In genomic region chr8:124265798-124266197, GRCm38 (mm10) we compare ENCODE assay signal across 8 mouse cellular contexts. TPM values are rescaled to one million over a fixed set of nuclear protein-coding genes. Genes with fewer than 3 reads are reported as not detected.
A peak's percentile ranks its signal among the peaks of the same experiment; 100 is the strongest.
DNase-seq lines count a peak whose midpoint lies in the region; ATAC-seq lines count a peak whose summit lies in the region.
"Had no signal": no experiment of that assay in that cellular context is flagged by ENCODE, and none has a peak within 500 bp of the region (broad histone marks: within the 10 kb centered on the region; RNA-seq: fewer than 3 reads in every experiment).

No protein-coding gene starts in this region.

- WGBS in midbrain, embryonic 10.5 days, result 88% methylated on average over 8 of the region's 8 CpGs
- 87% methylated on average over 8 of the region's 8 CpGs for WGBS in midbrain, embryonic 14.5 days
- WGBS in intestine, embryonic 16.5 days, result 61% methylated on average over 8 of the region's 8 CpGs
- WGBS in stomach, embryonic 16.5 days, result 61% methylated on average over 8 of the region's 8 CpGs

- H3K4me2 ChIP-seq in midbrain, embryonic 14.5 days (ENCODE audit: low read length), result no peak overlapping the region
- H3K4me2 ChIP-seq in intestine, embryonic 16.5 days (ENCODE audit: low read depth, low read length), result no peak overlapping the region
- H3K4me2 ChIP-seq in stomach, embryonic 16.5 days (ENCODE audit: low read depth, low read length), result no peak overlapping the region
- H3K4me2 ChIP-seq: lung, embryonic 14.5 days had no signal

- peak overlapping the region; percentile 57 for H3K27ac ChIP-seq in midbrain, embryonic 10.5 days (replicated peaks)
- no peak overlapping the region for H3K27ac ChIP-seq in midbrain, embryonic 14.5 days (replicated peaks; ENCODE audit: low read depth, low read length)
- H3K27ac ChIP-seq in intestine, embryonic 16.5 days (ENCODE audit: low read length), result no peak overlapping the region
- peak overlapping the region; percentile 48; the same call in 1 of the 2 replicates for H3K27ac ChIP-seq in stomach, embryonic 16.5 days (ENCODE audit: low read length)

- no peaks in the 10 kb centered on the region for H3K27me3 ChIP-seq in midbrain, embryonic 10.5 days (ENCODE audit: low read depth, poor library complexity, severe bottlenecking)
- H3K27me3 ChIP-seq in midbrain, embryonic 14.5 days (ENCODE audit: control insufficient read depth, insufficient read depth, low read length), result no peaks in the 10 kb centered on the region
- H3K27me3 ChIP-seq in intestine, embryonic 16.5 days (replicated peaks; ENCODE audit: control insufficient read depth, insufficient read depth, low read length), result no peaks in the 10 kb centered on the region
- H3K27me3 ChIP-seq in stomach, embryonic 16.5 days (ENCODE audit: control insufficient read depth, insufficient read depth, low read length), result no peaks in the 10 kb centered on the region

- H3K9me3 ChIP-seq in midbrain, embryonic 10.5 days (replicated peaks), result no peaks in the 10 kb centered on the region
- no peaks in the 10 kb centered on the region for H3K9me3 ChIP-seq in midbrain, embryonic 14.5 days (ENCODE audit: control insufficient read depth, low read length)
- H3K9me3 ChIP-seq in intestine, embryonic 16.5 days (ENCODE audit: control insufficient read depth, low read length), result no peaks in the 10 kb centered on the region
- H3K9me3 ChIP-seq in stomach, embryonic 16.5 days (replicated peaks; ENCODE audit: control insufficient read depth, low read length), result no peaks in the 10 kb centered on the region

- H3K36me3 ChIP-seq in midbrain, embryonic 10.5 days, result 0 out of 2 replicates have a peak, but pooled peaks cover 5% of the 10 kb centered on the region
- no peaks in the 10 kb centered on the region for H3K36me3 ChIP-seq in midbrain, embryonic 14.5 days (ENCODE audit: control insufficient read depth, insufficient read depth, low read length)
- no peaks in the 10 kb centered on the region for H3K36me3 ChIP-seq in intestine, embryonic 16.5 days (ENCODE audit: control insufficient read depth, insufficient read depth, low read length)
- H3K36me3 ChIP-seq in stomach, embryonic 16.5 days (ENCODE audit: control insufficient read depth, insufficient read depth, low read length), result no peaks in the 10 kb centered on the region

- peaks cover 41% of the 10 kb centered on the region for H3K4me1 ChIP-seq in midbrain, embryonic 10.5 days
- peaks cover 44% of the 10 kb centered on the region for H3K4me1 ChIP-seq in midbrain, embryonic 14.5 days (ENCODE audit: control insufficient read depth, insufficient read depth, low read length)
- H3K4me1 ChIP-seq in intestine, embryonic 16.5 days (ENCODE audit: control insufficient read depth, insufficient read depth, low read length), result peaks cover 21% of the 10 kb centered on the region
- peaks cover 36% of the 10 kb centered on the region for H3K4me1 ChIP-seq in stomach, embryonic 16.5 days (ENCODE audit: control insufficient read depth, insufficient read depth, low read length)

- intact Hi-C loops in left cerebral cortex, postnatal 14 days (cut with DNase I), result no loop called here

- no peak for DNase-seq in midbrain, embryonic 10.5 days (ENCODE audit: low spot score)
- DNase-seq in midbrain, embryonic 14.5 days, result no peak
- DNase-seq in left cerebral cortex, postnatal 14 days (ENCODE audit: low spot score in 2 of 2), result no peak
- no peak for DNase-seq in right cerebral cortex, postnatal 4 days
- DNase-seq: lung, embryonic 14.5 days had no signal

- no peak overlapping the region for H3K9ac ChIP-seq in midbrain, embryonic 14.5 days (replicated peaks; ENCODE audit: low read length)
- 0 out of 2 replicates have a peak overlapping the region, but pooled peaks have one; percentile 26 for H3K9ac ChIP-seq in intestine, embryonic 16.5 days (ENCODE audit: low read depth, low read length)
- H3K9ac ChIP-seq in stomach, embryonic 16.5 days (ENCODE audit: low read length), result no peak overlapping the region
- H3K9ac ChIP-seq: lung, embryonic 14.5 days had no signal

- no peak for ATAC-seq in midbrain, embryonic 14.5 days (ENCODE audit: low FRiP score, low TSS enrichment)
- peak; percentile 40; the same call in 1 of the 2 replicates for ATAC-seq in erythroid progenitor cell, adult 5-6 weeks (replicated peaks; ENCODE audit: low FRiP score, poor library complexity, severe bottlenecking)
- peak; percentile 87 for ATAC-seq in intestine, embryonic 16.5 days
- peak; percentile 88 for ATAC-seq in stomach, embryonic 16.5 days (ENCODE audit: insufficient read depth, low FRiP score)

- no peak overlapping the region for H3K4me3 ChIP-seq in midbrain, embryonic 10.5 days
- H3K4me3 ChIP-seq in midbrain, embryonic 14.5 days (replicated peaks; ENCODE audit: low read depth, low read length), result no peak overlapping the region
- no peak overlapping the region for H3K4me3 ChIP-seq in intestine, embryonic 16.5 days (ENCODE audit: low read length)
- no peak overlapping the region for H3K4me3 ChIP-seq in stomach, embryonic 16.5 days (replicated peaks; ENCODE audit: low read length)

RNA-seq across cellular contexts. Expression of gene Galnt2, which starts 34.6 kb away (rescaled TPM):
- 35.3 and 47.5 TPM in 2 replicates for polyA plus RNA-seq in midbrain, embryonic 10.5 days (2016; fragmentation: Nextera tagmentation; extraction: Ambion mirVana)
- polyA plus RNA-seq in midbrain, embryonic 14.5 days (2014; fragmentation: Nextera tagmentation; extraction: Ambion mirVana), result 65.8 and 70.1 TPM in 2 replicates
- 25.2 TPM in 1 of 2 replicates, not detected in the other for total RNA-seq in erythroid progenitor cell, adult 5-6 weeks (2015; ENCODE audit: low replicate concordance)
- 15.5 TPM in 1 of 2 replicates, not detected in the other for total RNA-seq in erythroid progenitor cell, adult 5-6 weeks (2017; ENCODE audit: low replicate concordance)
- polyA plus RNA-seq in intestine, embryonic 16.5 days (2015; fragmentation: Nextera tagmentation; extraction: Ambion mirVana), result 35.1 and 35.9 TPM in 2 replicates
- polyA plus RNA-seq in stomach, embryonic 16.5 days (2015; fragmentation: Nextera tagmentation; extraction: Ambion mirVana), result 47.4 and 49.3 TPM in 2 replicates
- 10 to 100 TPM; 67.2 to 70.3 TPM for total RNA-seq in left cerebral cortex, postnatal 14 days (2021)

Comparison
In these comparisons a context has a peak if more than half of its experiments do, and no peak if none do; other contexts are left out.
1. H3K27ac ChIP-seq: peak in midbrain, embryonic 10.5 days (single experiment) and stomach, embryonic 16.5 days (single experiment); none in midbrain, embryonic 14.5 days (single experiment) and intestine, embryonic 16.5 days (single experiment).